ENCODE assay signal across 8 mouse cellular contexts in the genomic region with DNA sequence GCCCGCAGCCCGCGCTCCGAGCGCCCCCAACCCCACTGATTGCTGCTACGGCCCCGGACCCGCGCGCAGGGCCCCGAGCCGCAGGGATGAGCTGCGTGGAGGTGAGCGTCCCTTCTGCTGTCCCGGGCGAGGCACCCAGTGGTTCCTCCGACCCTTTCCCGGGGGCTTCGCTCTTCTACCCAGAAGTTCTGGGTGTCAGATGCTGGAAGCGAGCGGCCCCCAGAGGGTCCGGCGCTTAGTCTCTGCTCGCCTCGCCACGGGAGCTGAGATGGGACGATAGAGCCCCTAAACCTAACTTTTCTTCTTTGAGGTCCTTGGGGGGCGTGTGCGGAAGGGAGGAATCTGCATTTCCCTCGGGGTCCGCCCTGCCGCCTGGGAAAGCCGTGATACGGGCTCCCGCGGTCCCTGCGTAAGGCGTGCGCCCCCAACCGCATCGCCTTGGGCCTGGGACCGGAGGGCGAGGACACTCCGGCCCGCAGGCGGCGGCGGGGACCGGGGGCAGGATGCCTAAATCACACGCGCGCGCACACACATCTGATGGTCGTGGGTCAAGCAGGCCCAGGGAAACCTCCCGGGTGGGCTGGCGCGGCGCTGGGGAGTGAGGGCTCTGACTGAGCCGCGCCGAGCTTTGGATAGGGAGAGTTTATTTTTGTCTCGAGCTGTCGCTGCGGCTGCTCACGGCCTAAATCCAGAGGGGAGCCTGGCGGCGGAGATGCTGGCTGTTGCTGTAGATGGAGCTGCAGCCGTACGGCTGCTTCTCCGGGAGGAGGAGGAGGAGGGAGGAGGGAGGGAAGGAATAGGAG. TPM values are rescaled to one million over a fixed set of nuclear protein-coding genes. Genes with fewer than 3 reads are reported as not detected.
DNase-seq lines count a peak whose midpoint lies in the region; ATAC-seq and TF ChIP-seq lines count a peak whose summit lies in the region.

No protein-coding gene starts in this region.

- no peak for TF ChIP-seq CTCF in ES-Bruce4 (IDR thresholded peaks at IDR 0.05; ENCODE audit: low read depth, low read length)
- no peak; the same call in 1 of the 2 replicates for TF ChIP-seq CTCF in lung, embryonic 14.5 days (IDR thresholded peaks at IDR 0.05; ENCODE audit: low read depth)

- H3K4me1 ChIP-seq in ES-Bruce4 (ENCODE audit: control insufficient read depth, insufficient read depth, low read length): no peaks in the 10 kb centered on the region
- H3K4me1 ChIP-seq in brown adipose tissue, adult 24 weeks (ENCODE audit: control insufficient read depth, insufficient read depth, insufficient read length, low read length): no peaks in the 10 kb centered on the region
- peaks cover 29% of the 10 kb centered on the region for H3K4me1 ChIP-seq in forebrain, embryonic 16.5 days (replicated peaks; ENCODE audit: control insufficient read depth, insufficient read depth, low read length)
- peaks cover 8% of the 10 kb centered on the region for H3K4me1 ChIP-seq in lung, embryonic 14.5 days (ENCODE audit: insufficient read depth)

- H3K4me3 ChIP-seq in ES-Bruce4 (ENCODE audit: low read depth, low read length): peak overlapping the region; percentile 49
- peak overlapping the region; percentile 93 for H3K4me3 ChIP-seq in brown adipose tissue, adult 24 weeks (ENCODE audit: insufficient read depth, low read depth, low read length)
- peak overlapping the region; percentile 51 for H3K4me3 ChIP-seq in forebrain, embryonic 16.5 days (replicated peaks; ENCODE audit: low read length)
- H3K4me3 ChIP-seq in lung, embryonic 14.5 days (ENCODE audit: low read depth, low read length): peak overlapping the region; percentile 71

- TF ChIP-seq EP300 in ES-Bruce4 (IDR thresholded peaks at IDR 0.05; ENCODE audit: insufficient read depth, low read depth, low read length): no peak

- H3K9ac ChIP-seq in ES-Bruce4 (ENCODE audit: low read depth, poor library complexity, severe bottlenecking): peak overlapping the region; percentile 62
- H3K9ac ChIP-seq in forebrain, embryonic 16.5 days (replicated peaks; ENCODE audit: low read depth, low read length): peak overlapping the region; percentile 71
- H3K9ac ChIP-seq in lung, embryonic 14.5 days: peak overlapping the region; percentile 85

- H3K9me3 ChIP-seq in ES-Bruce4 (replicated peaks; ENCODE audit: control insufficient read depth, insufficient read depth, low read length, poor library complexity, severe bottlenecking): no peaks in the 10 kb centered on the region
- no peaks in the 10 kb centered on the region for H3K9me3 ChIP-seq in forebrain, embryonic 16.5 days (ENCODE audit: control insufficient read depth, low read length)
- H3K9me3 ChIP-seq in lung, embryonic 14.5 days (ENCODE audit: low read depth, low read length): no peaks in the 10 kb centered on the region

- TF ChIP-seq POLR2A in ES-Bruce4 (IDR thresholded peaks at IDR 0.05; ENCODE audit: insufficient read depth, low read length): no peak

- no peak overlapping the region for H3K27ac ChIP-seq in ES-Bruce4 (ENCODE audit: insufficient read depth, low read length)
- peak overlapping the region; percentile 49 for H3K27ac ChIP-seq in brown adipose tissue, adult 24 weeks (replicated peaks; ENCODE audit: low read depth, low read length)
- H3K27ac ChIP-seq in forebrain, embryonic 16.5 days (ENCODE audit: low read length): peak overlapping the region; percentile 66
- peak overlapping the region; percentile 96 for H3K27ac ChIP-seq in lung, embryonic 14.5 days (ENCODE audit: low read depth)

- H3K36me3 ChIP-seq in ES-Bruce4 (ENCODE audit: control insufficient read depth, insufficient read depth, low read length, poor library complexity, severe bottlenecking): no peaks in the 10 kb centered on the region
- H3K36me3 ChIP-seq in forebrain, embryonic 16.5 days (ENCODE audit: control insufficient read depth, insufficient read depth): no peaks in the 10 kb centered on the region
- no peaks in the 10 kb centered on the region for H3K36me3 ChIP-seq in lung, embryonic 14.5 days (ENCODE audit: insufficient read depth)

- under 1% methylated on average over 67 of the region's 70 CpGs for WGBS in forebrain, embryonic 16.5 days
- under 1% methylated on average over 67 of the region's 70 CpGs for WGBS in lung, embryonic 14.5 days

- peak; percentile 37 for DNase-seq in heart, postnatal 25 days (ENCODE audit: low spot score)
- DNase-seq in layer of hippocampus, adult 8-10 months (ENCODE audit: low spot score in 2 of 2): peak; percentile 35 to 57
- DNase-seq in lung, embryonic 14.5 days: peak; percentile 81
- DNase-seq in retina, embryonic 14.5 days (ENCODE audit: low spot score): peak; percentile 65

- intact Hi-C loops in heart, postnatal 25 days (cut with DNase I): loop anchor here (2.0 to 10.0 kb wide), 6 partner anchors 60 to 512 kb away; a partner anchor contains a TSS

- ATAC-seq in forebrain, embryonic 16.5 days: peak; percentile 37
- peak; percentile 18 for ATAC-seq in lung, embryonic 14.5 days (ENCODE audit: insufficient read depth)
- ATAC-seq in erythroid progenitor cell, adult 5-6 weeks (replicated peaks; ENCODE audit: low FRiP score, poor library complexity, severe bottlenecking): no peak

- peak overlapping the region; percentile 93 for H3K4me2 ChIP-seq in forebrain, embryonic 16.5 days (ENCODE audit: low read length)
- H3K4me2 ChIP-seq in lung, embryonic 14.5 days: peak overlapping the region; percentile 98

- peaks cover 8% of the 10 kb centered on the region for H3K27me3 ChIP-seq in ES-Bruce4 (ENCODE audit: control insufficient read depth, insufficient read depth, low read length, poor library complexity, severe bottlenecking)
- no peaks in the 10 kb centered on the region for H3K27me3 ChIP-seq in forebrain, embryonic 16.5 days (replicated peaks; ENCODE audit: control insufficient read depth, insufficient read depth, low read length)
- no peaks in the 10 kb centered on the region for H3K27me3 ChIP-seq in lung, embryonic 14.5 days (ENCODE audit: insufficient read depth, low read length)

RNA-seq across cellular contexts. Expression of a gene that starts 0.6 kb away (rescaled TPM):
- polyA plus RNA-seq in ES-Bruce4 (2011; ENCODE audit: insufficient read depth, insufficient read length, low read depth, missing spikeins): 17.6 and 20.9 TPM in 2 replicates
- 3.3 TPM in 2 replicates for polyA plus RNA-seq in brown adipose tissue, adult 24 weeks (2012; ENCODE audit: insufficient read depth, insufficient read length, missing spikeins)
- 5.9 and 6.6 TPM in 2 replicates for polyA plus RNA-seq in forebrain, embryonic 16.5 days (2015; fragmentation: Nextera tagmentation; extraction: Ambion mirVana)
- total RNA-seq in heart, postnatal 25 days (2021): 10 to 100 TPM; 57.1 to 57.9 TPM
- total RNA-seq in layer of hippocampus, adult 8-10 months (2022): 10 to 100 TPM; 14.5 to 19.9 (median 17.1) TPM
- polyA plus RNA-seq in lung, embryonic 14.5 days (2014; fragmentation: Nextera tagmentation; extraction: Ambion mirVana): 3.8 and 4.6 TPM in 2 replicates
- total RNA-seq in erythroid progenitor cell, adult 5-6 weeks (2015; ENCODE audit: low replicate concordance): 2.9 and 3.8 TPM in 2 replicates
- 0.45 and 2.2 TPM in 2 replicates for total RNA-seq in erythroid progenitor cell, adult 5-6 weeks (2017; ENCODE audit: low replicate concordance)

RNA-seq across cellular contexts. Expression of a gene that starts 51.3 kb away (rescaled TPM):
- polyA plus RNA-seq in ES-Bruce4 (2011; ENCODE audit: insufficient read depth, insufficient read length, low read depth, missing spikeins): 12.4 and 15.2 TPM in 2 replicates
- polyA plus RNA-seq in brown adipose tissue, adult 24 weeks (2012; ENCODE audit: insufficient read depth, insufficient read length, missing spikeins): 54.0 and 58.7 TPM in 2 replicates
- polyA plus RNA-seq in forebrain, embryonic 16.5 days (2015; fragmentation: Nextera tagmentation; extraction: Ambion mirVana): 12.0 and 13.0 TPM in 2 replicates
- total RNA-seq in heart, postnatal 25 days (2021): 10 to 100 TPM; 37.4 to 39.8 TPM
- 10 to 100 TPM; 19.9 to 31.3 (median 24.3) TPM for total RNA-seq in layer of hippocampus, adult 8-10 months (2022)
- 42.6 and 43.9 TPM in 2 replicates for polyA plus RNA-seq in lung, embryonic 14.5 days (2014; fragmentation: Nextera tagmentation; extraction: Ambion mirVana)
- 47.4 and 49.4 TPM in 2 replicates for total RNA-seq in erythroid progenitor cell, adult 5-6 weeks (2015; ENCODE audit: low replicate concordance)
- total RNA-seq in erythroid progenitor cell, adult 5-6 weeks (2017; ENCODE audit: low replicate concordance): 51.3 and 56.2 TPM in 2 replicates
